Mouse (Mus musculus): ENCODE results near the gene Ubl3. TPM values are rescaled to one million over a fixed set of nuclear protein-coding genes. Genes with fewer than 3 reads are reported as not detected.

Ubl3 gene
- total and polyA plus RNA-seq, 2 experiments from 2014 or later: 79.3 to 122 TPM

DNA sequence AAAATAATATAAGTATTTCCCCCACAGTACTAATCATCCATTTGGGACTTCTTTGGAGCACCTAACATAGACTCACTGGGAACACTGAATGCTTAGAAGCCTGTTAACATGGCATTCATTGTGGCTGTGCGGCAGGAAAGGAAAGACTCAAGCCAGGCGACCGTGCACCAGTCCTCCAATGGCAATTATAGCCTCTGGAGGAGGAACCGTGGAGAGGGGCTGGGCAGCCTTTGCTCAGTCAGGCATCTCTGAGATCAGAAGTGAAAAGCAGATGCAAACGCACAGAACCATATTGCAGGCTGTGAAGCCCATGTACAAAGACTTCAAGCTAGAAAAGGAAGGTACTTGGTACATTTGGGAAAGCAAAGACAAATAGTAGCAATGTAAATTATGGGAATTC is 20.4 kb downstream of the Ubl3 start:
- TF ChIP-seq CTCF (IDR thresholded peaks at IDR 0.05; ENCODE audit: low read depth): no peak
- DNase-seq (no peak), ATAC-seq (0 out of 2 replicates have a peak, but pooled peaks have one; percentile 27)
- H3K27me3 ChIP-seq (ENCODE audit: insufficient read depth, low read length): no peaks in the 10 kb centered on the region
- H3K27ac ChIP-seq (ENCODE audit: low read depth, low read length): no peak overlapping the region
- no peaks in the 10 kb centered on the region for H3K9me3 ChIP-seq (ENCODE audit: low read length)
- WGBS: 5% methylated on average over 5 of the region's 5 CpGs
- H3K36me3 ChIP-seq (ENCODE audit: insufficient read depth): no peaks in the 10 kb centered on the region
- H3K4me3 ChIP-seq (ENCODE audit: low read depth, low read length): no peak overlapping the region
- H3K4me2 ChIP-seq (ENCODE audit: low read depth): no peak overlapping the region
- H3K4me1 ChIP-seq (ENCODE audit: insufficient read depth): peaks cover 4% of the 10 kb centered on the region; the same call in 1 of the 2 replicates
- no peak overlapping the region for H3K9ac ChIP-seq

DNA sequence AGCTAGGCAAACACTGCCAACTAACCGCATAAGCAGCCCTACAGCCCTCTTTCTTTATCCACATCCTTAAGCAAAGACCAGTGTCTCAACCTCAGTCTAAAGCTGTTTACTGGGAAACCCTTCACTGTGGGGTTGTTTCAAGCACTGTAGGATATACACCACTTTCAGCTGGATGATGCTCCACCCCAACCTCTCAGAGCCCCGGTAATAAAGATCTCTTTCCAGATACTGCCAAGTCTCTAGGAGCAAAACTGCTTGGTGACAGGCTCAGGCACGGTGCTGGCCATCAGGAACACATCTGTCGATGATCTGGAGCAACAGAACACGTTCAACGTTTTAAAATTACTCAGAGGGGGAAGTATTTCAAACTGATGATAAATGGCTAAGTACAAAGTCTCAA is 25.0 kb downstream of the Ubl3 start:
- no peak overlapping the region for H3K27ac ChIP-seq (ENCODE audit: low read depth, low read length)
- TF ChIP-seq CTCF (IDR thresholded peaks at IDR 0.05; ENCODE audit: low read depth): no peak
- H3K9ac ChIP-seq: no peak overlapping the region
- H3K27me3 ChIP-seq (ENCODE audit: insufficient read depth, low read length): no peaks in the 10 kb centered on the region
- 71% methylated on average over 6 of the region's 6 CpGs for WGBS
- no peaks in the 10 kb centered on the region for H3K36me3 ChIP-seq (ENCODE audit: insufficient read depth)
- H3K4me3 ChIP-seq (ENCODE audit: low read depth, low read length): no peak overlapping the region
- no peak overlapping the region for H3K4me2 ChIP-seq (ENCODE audit: low read depth)
- peaks cover 4% of the 10 kb centered on the region; the same call in 1 of the 2 replicates for H3K4me1 ChIP-seq (ENCODE audit: insufficient read depth)
- no peaks in the 10 kb centered on the region for H3K9me3 ChIP-seq (ENCODE audit: low read length)
- ATAC-seq: no peak
- DNase-seq: no peak

GRCm38 (mm10) chr5:148526631-148527030 is 26.0 kb downstream of the Ubl3 start:
- Histone ChIP-seq H3K27me3 (ENCODE audit: insufficient read depth, low read length) (no peaks in the 10 kb centered on the region), H3K36me3 (ENCODE audit: insufficient read depth) (no peaks in the 10 kb centered on the region), H3K4me2 (ENCODE audit: low read depth) (no peak overlapping the region), H3K4me1 (ENCODE audit: insufficient read depth) (no peaks in the 10 kb centered on the region), H3K9ac (no peak overlapping the region), H3K27ac (ENCODE audit: low read depth, low read length) (no peak overlapping the region), H3K9me3 (ENCODE audit: low read length) (no peaks in the 10 kb centered on the region), H3K4me3 (ENCODE audit: low read depth, low read length) (no peak overlapping the region)
- TF ChIP-seq CTCF (IDR thresholded peaks at IDR 0.05; ENCODE audit: low read depth): no peak
- no peak for ATAC-seq
- no peak for DNase-seq
- 74% methylated on average over 8 of the region's 8 CpGs for WGBS

DNA sequence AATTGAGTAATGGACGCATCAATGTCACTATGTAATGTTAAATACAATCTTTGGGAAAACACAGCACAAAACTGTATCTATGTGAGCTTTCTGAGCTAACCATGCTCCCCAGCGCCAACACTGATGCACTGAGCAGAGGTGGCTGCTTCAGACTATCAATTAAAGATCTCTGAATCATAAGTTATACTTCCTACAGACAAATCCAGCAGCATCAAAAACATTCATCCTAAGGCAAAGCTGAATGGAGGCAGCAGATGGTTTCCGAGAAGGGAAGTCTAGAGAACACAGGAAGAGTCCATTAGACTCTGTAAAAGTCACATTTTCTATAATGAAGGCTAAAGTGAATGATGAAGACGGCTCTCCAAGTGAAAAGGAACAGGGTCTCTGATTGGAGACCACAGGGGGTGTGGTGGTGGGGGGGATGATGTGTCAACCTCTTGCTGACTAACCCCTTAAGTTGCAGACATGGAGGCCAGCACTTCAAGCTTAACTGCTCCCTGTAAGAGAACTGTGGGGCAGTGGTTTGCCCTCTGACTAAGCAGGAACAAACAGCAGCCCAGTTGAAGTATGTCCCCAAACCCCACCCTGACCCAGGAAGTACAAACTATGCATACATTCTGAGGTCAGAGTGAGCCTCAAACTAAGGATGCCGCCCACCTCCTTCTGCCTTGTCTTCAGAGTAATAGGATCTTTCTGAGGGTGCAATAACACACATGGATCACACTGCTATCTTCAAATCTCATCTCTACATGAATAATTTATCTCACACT is 29.2 kb downstream of the Ubl3 start:
- 61% methylated on average over 5 of the region's 5 CpGs for WGBS
- Histone ChIP-seq H3K27ac (ENCODE audit: low read depth, low read length) (no peak overlapping the region), H3K4me3 (ENCODE audit: low read depth, low read length) (no peak overlapping the region), H3K9me3 (ENCODE audit: low read length) (no peaks in the 10 kb centered on the region), H3K9ac (no peak overlapping the region), H3K4me2 (ENCODE audit: low read depth) (no peak overlapping the region), H3K36me3 (ENCODE audit: insufficient read depth) (no peaks in the 10 kb centered on the region), H3K27me3 (ENCODE audit: insufficient read depth, low read length) (no peaks in the 10 kb centered on the region), H3K4me1 (ENCODE audit: insufficient read depth) (no peaks in the 10 kb centered on the region)
- no peak for ATAC-seq
- DNase-seq: no peak
- TF ChIP-seq CTCF (IDR thresholded peaks at IDR 0.05; ENCODE audit: low read depth): no peak

DNA sequence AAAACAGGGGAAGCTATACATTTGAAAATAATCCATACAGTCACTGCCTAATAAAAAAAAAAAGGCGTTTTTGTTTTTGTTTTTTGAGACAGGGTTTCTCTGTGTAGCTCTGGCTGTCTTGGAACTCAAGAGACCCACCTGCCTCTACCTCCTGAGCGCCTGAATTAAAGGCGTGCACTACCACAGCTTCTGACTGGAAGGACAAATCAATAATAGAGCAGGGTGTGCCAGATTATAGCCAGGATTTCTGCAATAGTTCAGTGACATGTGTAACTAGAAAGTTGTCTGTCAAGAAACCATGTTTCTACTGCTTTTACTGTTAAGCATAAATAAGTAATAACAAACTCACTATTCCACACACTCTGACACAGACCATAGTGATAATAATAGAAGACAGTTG is 30.2 kb downstream of the Ubl3 start:
- ATAC-seq: no peak
- 84% methylated on average over 3 of the region's 3 CpGs for WGBS
- no peaks in the 10 kb centered on the region for H3K27me3 ChIP-seq (ENCODE audit: insufficient read depth, low read length)
- no peak overlapping the region for H3K9ac ChIP-seq
- H3K9me3 ChIP-seq (ENCODE audit: low read length): no peaks in the 10 kb centered on the region
- H3K4me1 ChIP-seq (ENCODE audit: insufficient read depth): no peaks in the 10 kb centered on the region
- no peak overlapping the region for H3K4me2 ChIP-seq (ENCODE audit: low read depth)
- no peak for DNase-seq
- no peak for TF ChIP-seq CTCF (IDR thresholded peaks at IDR 0.05; ENCODE audit: low read depth)
- no peak overlapping the region for H3K4me3 ChIP-seq (ENCODE audit: low read depth, low read length)
- H3K27ac ChIP-seq (ENCODE audit: low read depth, low read length): no peak overlapping the region
- no peaks in the 10 kb centered on the region for H3K36me3 ChIP-seq (ENCODE audit: insufficient read depth)

GRCm38 (mm10) chr5:148517445-148517844 is 35.1 kb downstream of the Ubl3 start:
- no peak for TF ChIP-seq CTCF (IDR thresholded peaks at IDR 0.05; ENCODE audit: low read depth)
- Histone ChIP-seq H3K4me1 (ENCODE audit: insufficient read depth) (no peaks in the 10 kb centered on the region), H3K9ac (no peak overlapping the region), H3K27ac (ENCODE audit: low read depth, low read length) (no peak overlapping the region), H3K36me3 (ENCODE audit: insufficient read depth) (no peaks in the 10 kb centered on the region), H3K27me3 (ENCODE audit: insufficient read depth, low read length) (no peaks in the 10 kb centered on the region), H3K4me3 (ENCODE audit: low read depth, low read length) (no peak overlapping the region), H3K4me2 (ENCODE audit: low read depth) (no peak overlapping the region), H3K9me3 (ENCODE audit: low read length) (no peaks in the 10 kb centered on the region)
- DNase-seq: no peak
- ATAC-seq: no peak
- WGBS: 81% methylated on average over 4 of the region's 4 CpGs

- Histone ChIP-seq H3K4me2 (ENCODE audit: low read depth) (no peak overlapping the region), H3K27me3 (ENCODE audit: insufficient read depth, low read length) (no peaks in the 10 kb centered on the region), H3K27ac (ENCODE audit: low read depth, low read length) (no peak overlapping the region), H3K9ac (no peak overlapping the region), H3K4me1 (ENCODE audit: insufficient read depth) (no peaks in the 10 kb centered on the region), H3K4me3 (ENCODE audit: low read depth, low read length) (no peak overlapping the region), H3K9me3 (ENCODE audit: low read length) (no peaks in the 10 kb centered on the region), H3K36me3 (ENCODE audit: insufficient read depth) (peaks cover 21% of the 10 kb centered on the region)
- 73% methylated on average over 5 of the region's 5 CpGs for WGBS
- no peak for DNase-seq
- ATAC-seq: no peak
- TF ChIP-seq CTCF (IDR thresholded peaks at IDR 0.05; ENCODE audit: low read depth): no peak
Measured at GRCm38 (mm10) chr5:148512042-148512640, 40.4 kb downstream of the Ubl3 start.

All from forebrain, postnatal 0 days (tissue).